Mouse (Mus musculus): ENCODE results near the gene Serpina12. TPM values are rescaled to one million over a fixed set of nuclear protein-coding genes. Genes with fewer than 3 reads are reported as not detected.

Serpina12 gene
- not detected for polyA plus RNA-seq (2014; fragmentation: Illumina TruSeq; extraction: RNeasy Lipid Tissue Mini Kit (QIAGEN cat#74804); ENCODE audit: low read depth, low replicate concordance)

GRCm38 (mm10) chr12:104044343-104044742 is at the start of gene Serpina12:
Gene Serpina12 (minus strand): TSS chr12:104044443.

GRCm38 (mm10) chr12:104013620-104014019 is 30.6 kb downstream of the Serpina12 start, which contains the start of gene Serpina9:
Gene Serpina9 (minus strand): TSS chr12:104013755.

GRCm38 (mm10) chr12:103989857-103990256 is 54.4 kb downstream of the Serpina12 start, which contains the start of gene Serpina11:
Gene Serpina11 (minus strand): TSS chr12:103989957.

Other genes starting within 250 kb of the Serpina12 start
- 6.7 TPM for gene Serpina1b, start 214.1 kb downstream of the Serpina12 start, polyA plus RNA-seq (2014; fragmentation: Illumina TruSeq; extraction: RNeasy Lipid Tissue Mini Kit (QIAGEN cat#74804); ENCODE audit: low read depth, low replicate concordance)
- gene Serpina1a, start 180.9 kb downstream of the Serpina12 start, polyA plus RNA-seq (2014; fragmentation: Illumina TruSeq; extraction: RNeasy Lipid Tissue Mini Kit (QIAGEN cat#74804); ENCODE audit: low read depth, low replicate concordance) = 3.4 TPM
- 6.7 TPM for gene Serpina1c, start 139.6 kb downstream of the Serpina12 start, polyA plus RNA-seq (2014; fragmentation: Illumina TruSeq; extraction: RNeasy Lipid Tissue Mini Kit (QIAGEN cat#74804); ENCODE audit: low read depth, low replicate concordance)
- gene Serpina1e, start 85.5 kb downstream of the Serpina12 start, polyA plus RNA-seq (2014; fragmentation: Illumina TruSeq; extraction: RNeasy Lipid Tissue Mini Kit (QIAGEN cat#74804); ENCODE audit: low read depth, low replicate concordance) = 1.1 TPM
- gene Serpina11, start 54.5 kb downstream of the Serpina12 start, polyA plus RNA-seq (2014; fragmentation: Illumina TruSeq; extraction: RNeasy Lipid Tissue Mini Kit (QIAGEN cat#74804); ENCODE audit: low read depth, low replicate concordance) = not detected
- 0.37 TPM for gene Serpina9, start 30.7 kb downstream of the Serpina12 start, polyA plus RNA-seq (2014; fragmentation: Illumina TruSeq; extraction: RNeasy Lipid Tissue Mini Kit (QIAGEN cat#74804); ENCODE audit: low read depth, low replicate concordance)
- not detected for gene Serpina5, start 56.7 kb upstream of the Serpina12 start, polyA plus RNA-seq (2014; fragmentation: Illumina TruSeq; extraction: RNeasy Lipid Tissue Mini Kit (QIAGEN cat#74804); ENCODE audit: low read depth, low replicate concordance)
- not detected for gene Serpina3a, start 68.3 kb upstream of the Serpina12 start, polyA plus RNA-seq (2014; fragmentation: Illumina TruSeq; extraction: RNeasy Lipid Tissue Mini Kit (QIAGEN cat#74804); ENCODE audit: low read depth, low replicate concordance)
- not detected for gene Serpina3b, start 83.6 kb upstream of the Serpina12 start, polyA plus RNA-seq (2014; fragmentation: Illumina TruSeq; extraction: RNeasy Lipid Tissue Mini Kit (QIAGEN cat#74804); ENCODE audit: low read depth, low replicate concordance)
- gene Serpina3c, start 109.4 kb upstream of the Serpina12 start, polyA plus RNA-seq (2014; fragmentation: Illumina TruSeq; extraction: RNeasy Lipid Tissue Mini Kit (QIAGEN cat#74804); ENCODE audit: low read depth, low replicate concordance) = 0.65 TPM
- not detected for gene Serpina3f, start 170.1 kb upstream of the Serpina12 start, polyA plus RNA-seq (2014; fragmentation: Illumina TruSeq; extraction: RNeasy Lipid Tissue Mini Kit (QIAGEN cat#74804); ENCODE audit: low read depth, low replicate concordance)
- 0.50 TPM for gene Serpina3g, start 191.8 kb upstream of the Serpina12 start, polyA plus RNA-seq (2014; fragmentation: Illumina TruSeq; extraction: RNeasy Lipid Tissue Mini Kit (QIAGEN cat#74804); ENCODE audit: low read depth, low replicate concordance)
- gene Serpina3i, start 218.7 kb upstream of the Serpina12 start, polyA plus RNA-seq (2014; fragmentation: Illumina TruSeq; extraction: RNeasy Lipid Tissue Mini Kit (QIAGEN cat#74804); ENCODE audit: low read depth, low replicate concordance) = not detected

All from heart, adult 10 weeks (tissue).